Mouse (Mus musculus) small intestine, adult 2 months (tissue): ENCODE results near the gene Ears2. TPM values are rescaled to one million over a fixed set of nuclear protein-coding genes. Genes with fewer than 3 reads are reported as not detected.
"Not testable (repeated sequence)": the region's sequence is repeated elsewhere in the genome, so short reads cannot be mapped to it uniquely, and the experiment has no call there.

Experiments used
- H3K27ac ChIP-seq: fragments of 200-500 bp; 2 replicates; pipeline ENCODE4 v1.5.1; 2012; ENCODE audit warnings: low read depth, low read length, control low read depth, inconsistent platforms; ENCODE audit not compliant: insufficient read depth
- H3K27me3 ChIP-seq: fragments of 200-500 bp; 2 replicates; pipeline ENCODE4 v1.6.1; 2012; ENCODE audit warnings: mild to moderate bottlenecking, moderate library complexity, low read length, inconsistent platforms; ENCODE audit not compliant: control insufficient read depth, insufficient read depth
- H3K36me3 ChIP-seq: fragments of 200-500 bp; 2 replicates; pipeline ENCODE4 v1.6.1; 2012; ENCODE audit warnings: mild to moderate bottlenecking, low read length, control low read depth, inconsistent platforms; ENCODE audit not compliant: control insufficient read depth, insufficient read depth
- H3K4me1 ChIP-seq: fragments of 200-500 bp; 2 replicates; pipeline ENCODE4 v1.6.1; 2012; ENCODE audit warnings: low read length, inconsistent platforms, mixed read lengths; ENCODE audit not compliant: control insufficient read depth, insufficient read depth, insufficient read length
- H3K4me3 ChIP-seq: fragments of 200-500 bp; 2 replicates; pipeline ENCODE4 v1.5.1; 2012; ENCODE audit warnings: low read depth, mild to moderate bottlenecking, control low read depth, inconsistent platforms, low read length, moderate library complexity
- CTCF ChIP-seq: fragments of 200-500 bp; IDR thresholded peaks from 2 replicates; pipeline ENCODE4 v1.5.1; 2012; ENCODE audit warnings: low read depth, mild to moderate bottlenecking, control low read depth, inconsistent platforms, low read length, moderate library complexity, mixed read lengths; ENCODE audit not compliant: insufficient replicate concordance, insufficient read length; ENCODE audit errors: extremely low read depth
- POLR2A ChIP-seq: fragments of 200-500 bp; IDR thresholded peaks from 2 replicates; pipeline ENCODE4 v1.6.1; 2012; ENCODE audit warnings: low read depth, mild to moderate bottlenecking, control low read depth, inconsistent platforms, low read length, moderate library complexity
- WGBS: fragments of 180-500 bp; shearing (Covaris S2); methylation state at CpG from one replicate; pipeline ENCODE4 v1.1.7; 2018; 5-methylcytosine and 5-hydroxymethylcytosine counted together
- polyA plus RNA-seq: library from polyadenylated mRNA; depleted of rRNA; stranded (reverse); fragments of >200 nt; gene quantifications from 2 replicates; pipeline ENCODE4 v1.2.3, GENCODE M21; 2012; rRNA removed

Gene Ears2
- polyA plus RNA-seq = 4.9 and 7.4 TPM in 2 replicates

- H3K4me1 ChIP-seq = peaks cover 10% of the 10 kb centered on the region; the same call in 1 of the 2 replicates
- WGBS = under 1% methylated on average over 60 of the region's 60 CpGs
- TF ChIP-seq CTCF (no peak), POLR2A (peak; percentile 44; the same call in 1 of the 2 replicates)
- peaks cover 15% of the 10 kb centered on the region for H3K36me3 ChIP-seq
- H3K27me3 ChIP-seq = no peaks in the 10 kb centered on the region
- H3K4me3 ChIP-seq = peak within 1 kb of the TSS; percentile 97
- peak within 1 kb of the TSS; percentile 77 for H3K27ac ChIP-seq
Measured at GRCm38 (mm10) chr7:122066945-122067516, at the start of gene Ears2, which contains the start of gene Ubfd1. Ears2 (minus strand) TSS chr7:122067263. Ubfd1 (plus strand) TSS chr7:122067175.

- no peaks in the 10 kb centered on the region for H3K27me3 ChIP-seq
- TF ChIP-seq CTCF (no peak), POLR2A (no peak)
Measured at GRCm38 (mm10) chr7:122108206-122108605, 41.1 kb upstream of the Ears2 start.

GRCm38 (mm10) chr7:122101747-122102244 is 34.7 kb upstream of the Ears2 start, which contains the start of gene Ndufab1:
Ndufab1 (minus strand) TSS chr7:122101886.
- Histone ChIP-seq H3K27ac (peak within 1 kb of the TSS; percentile 51), H3K27me3 (no peaks in the 10 kb centered on the region), H3K36me3 (peaks cover 16% of the 10 kb centered on the region), H3K4me3 (peak within 1 kb of the TSS; percentile 94), H3K4me1 (peaks cover 9% of the 10 kb centered on the region; the same call in 1 of the 2 replicates)
- TF ChIP-seq CTCF = peak; percentile 79
- 0 out of 2 replicates have a peak, but pooled peaks have one; percentile 25 for TF ChIP-seq POLR2A
- WGBS = 1% methylated on average over 43 of the region's 43 CpGs

More at GRCm38 (mm10) chr7:122108206-122108605, 41.1 kb upstream of the Ears2 start:
- Histone ChIP-seq H3K36me3 (peaks cover 14% of the 10 kb centered on the region), H3K27ac (no peak overlapping the region), H3K4me3 (no peak overlapping the region), H3K4me1 (no peaks in the 10 kb centered on the region)
- 92% methylated on average over 6 of the region's 6 CpGs for WGBS

- Histone ChIP-seq H3K4me3 (peak overlapping the region; percentile 94), H3K36me3 (peaks cover 20% of the 10 kb centered on the region), H3K27ac (peak overlapping the region; percentile 51)
- H3K4me1 ChIP-seq, H3K27me3 ChIP-seq: not testable (repeated sequence)
- WGBS = 2% methylated on average over 28 of the region's 28 CpGs
Measured at GRCm38 (mm10) chr7:122101014-122101746, 34.1 kb upstream of the Ears2 start.

GRCm38 (mm10) chr7:122099222-122099621 is 32.2 kb upstream of the Ears2 start:
- peaks cover 38% of the 10 kb centered on the region for H3K36me3 ChIP-seq
- 29% methylated on average over 4 of the region's 4 CpGs for WGBS
- no peak overlapping the region for H3K4me3 ChIP-seq

GRCm38 (mm10) chr7:122098009-122098408 is 30.9 kb upstream of the Ears2 start:
- H3K4me1 ChIP-seq = peaks cover 12% of the 10 kb centered on the region
- no peak overlapping the region for H3K4me3 ChIP-seq
- no peak overlapping the region for H3K27ac ChIP-seq
- no peak for TF ChIP-seq POLR2A
- no peak for TF ChIP-seq CTCF
- WGBS = 80% methylated on average over 3 of the region's 3 CpGs
- no peaks in the 10 kb centered on the region for H3K27me3 ChIP-seq
- H3K36me3 ChIP-seq = peaks cover 47% of the 10 kb centered on the region

More at GRCm38 (mm10) chr7:122099222-122099621, 32.2 kb upstream of the Ears2 start:
- Histone ChIP-seq H3K27ac (no peak overlapping the region), H3K4me1 (peaks cover 12% of the 10 kb centered on the region), H3K27me3 (no peaks in the 10 kb centered on the region)
- TF ChIP-seq CTCF (peak; percentile 31; the same call in 1 of the 2 replicates), POLR2A (no peak)

- H3K4me3 ChIP-seq = no peak overlapping the region
- TF ChIP-seq CTCF = peak; percentile 38; the same call in 1 of the 2 replicates
- no peak for TF ChIP-seq POLR2A
- H3K4me1 ChIP-seq = peaks cover 8% of the 10 kb centered on the region
- peaks cover 74% of the 10 kb centered on the region for H3K36me3 ChIP-seq
- H3K27me3 ChIP-seq = no peaks in the 10 kb centered on the region
- peak overlapping the region; percentile 84 for H3K27ac ChIP-seq
- WGBS = 72% methylated on average over 2 of the region's 2 CpGs
Measured at GRCm38 (mm10) chr7:122094564-122095330, 27.7 kb upstream of the Ears2 start.
